In the genomic region with DNA sequence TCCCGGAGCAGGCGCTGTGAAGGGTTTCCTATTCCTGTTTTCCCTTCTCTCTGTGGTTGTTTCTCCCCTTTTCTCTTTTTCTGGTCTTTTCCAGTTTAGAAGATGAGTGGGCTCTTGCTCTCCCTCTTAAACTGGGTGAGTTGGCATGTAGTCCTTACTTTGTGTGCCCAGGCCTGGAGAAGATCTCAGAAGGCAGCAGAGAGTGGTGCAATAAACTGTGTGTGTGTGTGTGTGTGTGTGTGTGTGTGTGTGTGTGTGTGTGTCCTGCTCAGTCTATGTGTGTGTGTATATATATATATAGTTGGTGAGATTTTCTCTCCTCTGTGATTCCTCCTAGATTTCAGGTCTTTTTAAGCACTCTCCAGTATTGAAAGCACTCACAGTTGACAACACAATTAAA, we compare ENCODE assay signal across 9 mouse cellular contexts. TPM values are rescaled to one million over a fixed set of nuclear protein-coding genes. Genes with fewer than 3 reads are reported as not detected.
DNase-seq lines count a peak whose midpoint lies in the region; ATAC-seq and TF ChIP-seq lines count a peak whose summit lies in the region.
"Had no signal": no experiment of that assay in that cellular context is flagged by ENCODE, and none has a peak within 500 bp of the region (broad histone marks: within the 10 kb centered on the region; RNA-seq: fewer than 3 reads in every experiment).

No protein-coding gene starts in this region.

- peaks cover 3% of the 10 kb centered on the region; the same call in 1 of the 2 replicates for H3K4me1 ChIP-seq in cerebellum, adult 2 months (ENCODE audit: control insufficient read depth, insufficient read depth, low read length)
- no peaks in the 10 kb centered on the region for H3K4me1 ChIP-seq in lung, embryonic 16.5 days (replicated peaks; ENCODE audit: control insufficient read depth, insufficient read depth, low read length)
- no peaks in the 10 kb centered on the region for H3K4me1 ChIP-seq in lung, adult 2 months (ENCODE audit: control insufficient read depth, insufficient read depth, low read length)
- peaks cover 5% of the 10 kb centered on the region; the same call in 1 of the 2 replicates for H3K4me1 ChIP-seq in limb, embryonic 14.5 days (ENCODE audit: control insufficient read depth, insufficient read depth, low read length)
- no peaks in the 10 kb centered on the region for H3K4me1 ChIP-seq in stomach, embryonic 14.5 days (ENCODE audit: control insufficient read depth, insufficient read depth, low read length)

- 0% methylated on average over 2 of the region's 2 CpGs for WGBS in cerebellum, adult 2 months
- 0% methylated on average over 2 of the region's 2 CpGs for WGBS in lung, embryonic 16.5 days
- 5% methylated on average over 2 of the region's 2 CpGs for WGBS in lung, adult 2 months
- WGBS in limb, embryonic 14.5 days, result 0% methylated on average over 2 of the region's 2 CpGs
- WGBS in stomach, embryonic 14.5 days, result 0% methylated on average over 2 of the region's 2 CpGs

- peak overlapping the region; percentile 96 for H3K4me2 ChIP-seq in lung, embryonic 16.5 days (ENCODE audit: low read depth, low read length)
- peak overlapping the region; percentile 91 for H3K4me2 ChIP-seq in limb, embryonic 14.5 days (replicated peaks; ENCODE audit: low read depth, low read length, severe bottlenecking)
- H3K4me2 ChIP-seq in stomach, embryonic 14.5 days (replicated peaks; ENCODE audit: low read depth, low read length), result peak overlapping the region; percentile 97

- peak overlapping the region; percentile 55 for H3K4me3 ChIP-seq in cerebellum, adult 2 months (replicated peaks; ENCODE audit: insufficient read depth, low read depth, low read length)
- H3K4me3 ChIP-seq in lung, embryonic 16.5 days (ENCODE audit: low read length), result peak overlapping the region; percentile 59
- H3K4me3 ChIP-seq in lung, adult 2 months (replicated peaks; ENCODE audit: extremely low read depth, low read depth, low read length), result no peak overlapping the region
- H3K4me3 ChIP-seq in limb, embryonic 14.5 days (replicated peaks; ENCODE audit: low read length), result peak overlapping the region; percentile 51
- H3K4me3 ChIP-seq in stomach, embryonic 14.5 days (ENCODE audit: low read depth, low read length), result peak overlapping the region; percentile 60
- H3K4me3 ChIP-seq: erythroblast, embryonic 14.5 days had no signal

- H3K27ac ChIP-seq in cerebellum, adult 2 months (ENCODE audit: insufficient read depth, low read length), result 0 out of 2 replicates have a peak overlapping the region, but pooled peaks have one; percentile 20
- H3K27ac ChIP-seq in lung, embryonic 16.5 days (ENCODE audit: low read length), result no peak overlapping the region
- H3K27ac ChIP-seq in limb, embryonic 14.5 days (replicated peaks; ENCODE audit: low read depth, low read length), result no peak overlapping the region
- H3K27ac ChIP-seq in stomach, embryonic 14.5 days (ENCODE audit: low read length), result no peak overlapping the region

- no peak for DNase-seq in cerebellum, adult 2 months
- no peak for DNase-seq in cerebellum, adult 9-11 months
- DNase-seq in lung, adult 2 months, result no peak
- DNase-seq in limb, embryonic 14.5 days (ENCODE audit: low spot score), result no peak
- DNase-seq in right cerebral cortex, postnatal 10 days (ENCODE audit: low spot score in 2 of 2), result no peak

- no peak for TF ChIP-seq POLR2A in cerebellum, adult 2 months (IDR thresholded peaks at IDR 0.05; ENCODE audit: borderline replicate concordance, insufficient read depth, low read length)
- TF ChIP-seq POLR2A in lung, adult 2 months (IDR thresholded peaks at IDR 0.05; ENCODE audit: borderline replicate concordance, extremely low read depth, low read depth, low read length), result no peak
- no peak for TF ChIP-seq POLR2A in limb, embryonic 14.5 days (IDR thresholded peaks at IDR 0.05; ENCODE audit: borderline replicate concordance, extremely low read depth, insufficient read depth, insufficient read length)

- H3K9me3 ChIP-seq in lung, embryonic 16.5 days (ENCODE audit: control insufficient read depth, low read length), result no peaks in the 10 kb centered on the region
- H3K9me3 ChIP-seq in limb, embryonic 14.5 days (ENCODE audit: control insufficient read depth, low read length), result no peaks in the 10 kb centered on the region
- no peaks in the 10 kb centered on the region for H3K9me3 ChIP-seq in stomach, embryonic 14.5 days (ENCODE audit: control insufficient read depth, low read depth, low read length)

- no peaks in the 10 kb centered on the region for H3K36me3 ChIP-seq in lung, embryonic 16.5 days (ENCODE audit: control insufficient read depth, insufficient read depth, low read length)
- no peaks in the 10 kb centered on the region for H3K36me3 ChIP-seq in limb, embryonic 14.5 days (ENCODE audit: control insufficient read depth, insufficient read depth, low read length)
- no peaks in the 10 kb centered on the region for H3K36me3 ChIP-seq in stomach, embryonic 14.5 days (ENCODE audit: control insufficient read depth, insufficient read depth, low read length)

- H3K9ac ChIP-seq in lung, embryonic 16.5 days (ENCODE audit: low read length), result peak overlapping the region; percentile 62
- H3K9ac ChIP-seq in limb, embryonic 14.5 days (ENCODE audit: low read depth, low read length, severe bottlenecking), result peak overlapping the region; percentile 49
- no peak overlapping the region for H3K9ac ChIP-seq in stomach, embryonic 14.5 days (replicated peaks; ENCODE audit: low read depth, low read length)

- ATAC-seq in lung, embryonic 16.5 days (ENCODE audit: low read depth), result peak; percentile 41; the same call in 1 of the 2 replicates
- no peak for ATAC-seq in limb, embryonic 14.5 days (ENCODE audit: low FRiP score, low read depth)
- no peak for ATAC-seq in stomach, embryonic 14.5 days (ENCODE audit: insufficient number of reproducible peaks, insufficient read depth, low FRiP score, low read depth)
- ATAC-seq in erythroblast, adult 5-6 weeks (replicated peaks; ENCODE audit: low FRiP score, poor library complexity, severe bottlenecking), result no peak

- H3K27me3 ChIP-seq in cerebellum, adult 2 months (ENCODE audit: control insufficient read depth, insufficient read depth, low read length), result no peaks in the 10 kb centered on the region; the same call in 1 of the 2 replicates
- H3K27me3 ChIP-seq in lung, embryonic 16.5 days (ENCODE audit: control insufficient read depth, insufficient read depth, low read depth, low read length), result peaks cover 19% of the 10 kb centered on the region
- H3K27me3 ChIP-seq in limb, embryonic 14.5 days (ENCODE audit: control insufficient read depth, insufficient read depth, low read length), result peaks cover 39% of the 10 kb centered on the region
- peaks cover 4% of the 10 kb centered on the region; the same call in 1 of the 2 replicates for H3K27me3 ChIP-seq in stomach, embryonic 14.5 days (ENCODE audit: control insufficient read depth, insufficient read depth, low read length)

- TF ChIP-seq CTCF in cerebellum, adult 2 months (IDR thresholded peaks at IDR 0.05; ENCODE audit: borderline replicate concordance, insufficient read depth, low read depth, low read length), result no peak
- TF ChIP-seq CTCF in lung, adult 2 months (IDR thresholded peaks at IDR 0.05; ENCODE audit: insufficient read depth, low read length), result no peak

RNA-seq across cellular contexts. Expression of gene Sorcs1, which starts 0.5 kb away (rescaled TPM):
- polyA plus RNA-seq in cerebellum, adult 2 months (2012; rRNA removed), result 9.7 and 11.0 TPM in 2 replicates
- polyA plus RNA-seq in lung, embryonic 16.5 days (2015; fragmentation: Nextera tagmentation; extraction: Ambion mirVana), result 0.67 and 0.75 TPM in 2 replicates
- polyA plus RNA-seq in lung, adult 2 months (2012; rRNA removed), result 0.07 and 0.12 TPM in 2 replicates
- 3.2 and 4.2 TPM in 2 replicates for polyA plus RNA-seq in limb, embryonic 14.5 days (2012; rRNA removed)
- 2.1 and 2.3 TPM in 2 replicates for polyA plus RNA-seq in limb, embryonic 14.5 days (2014; fragmentation: Nextera tagmentation; extraction: Ambion mirVana)
- 3.4 and 4.6 TPM in 2 replicates for polyA plus RNA-seq in stomach, embryonic 14.5 days (2014; fragmentation: Nextera tagmentation; extraction: Ambion mirVana)
- not detected in 2 replicates for total RNA-seq in erythroblast, adult 5-6 weeks (2015; ENCODE audit: low replicate concordance)
- total RNA-seq in erythroblast, adult 5-6 weeks (2017; ENCODE audit: low replicate concordance), result not detected in 2 replicates
- polyA plus RNA-seq: erythroblast, embryonic 14.5 days had no signal
